Mouse (Mus musculus) midbrain, embryonic 11.5 days (tissue): ENCODE measurements at regions not wholly inside any gene's neighbourhood (a gene's known extent, or its start where the extent isn't known, plus 50 kb on each side); places are given as distances from the start of the nearest gene placed in this dataset.

Source experiments
- ATAC-seq: fragments of 200-750 bp; cut with Nextera tagmentation; 2 replicates; pipeline ENCODE4 v1.8.0; 2017; ENCODE audit warnings: moderate TSS enrichment, moderate library complexity; ENCODE audit not compliant: low FRiP score
- DNase-seq: peaks from one replicate; pipeline ENCODE4 v3.0.0; 2015; ENCODE audit warnings: low spot score; ENCODE audit errors: missing footprints
- H3K27ac ChIP-seq: fragments of 300-500 bp; sonication (generic); 2 replicates; pipeline ENCODE4 v1.5.1; 2014; ENCODE audit warnings: low read depth, low read length
- H3K27me3 ChIP-seq: fragments of 300-500 bp; sonication (generic); 2 replicates; pipeline ENCODE4 v1.6.1; 2014; ENCODE audit warnings: mild to moderate bottlenecking, low read length, moderate library complexity, mixed read lengths; ENCODE audit not compliant: control insufficient read depth, insufficient read depth
- H3K36me3 ChIP-seq: fragments of 300-500 bp; sonication (generic); 2 replicates; pipeline ENCODE4 v1.6.1; 2014; ENCODE audit warnings: mild to moderate bottlenecking, low read length, moderate library complexity, mixed read lengths; ENCODE audit not compliant: control insufficient read depth, insufficient read depth
- H3K4me1 ChIP-seq: fragments of 300-500 bp; sonication (generic); 2 replicates; pipeline ENCODE4 v1.6.1; 2014; ENCODE audit warnings: low read length; ENCODE audit not compliant: control insufficient read depth, insufficient read depth
- H3K4me2 ChIP-seq: fragments of 300-500 bp; sonication (generic); 2 replicates; pipeline ENCODE4 v1.6.1; 2014; ENCODE audit warnings: mild to moderate bottlenecking, moderate library complexity
- H3K4me3 ChIP-seq: fragments of 300-500 bp; sonication (generic); 2 replicates; pipeline ENCODE4 v1.5.1; 2014; ENCODE audit warnings: low read depth, low read length
- H3K9ac ChIP-seq: fragments of 300-500 bp; sonication (generic); 2 replicates; pipeline ENCODE4 v1.6.1; 2014; ENCODE audit warnings: low read length
- H3K9me3 ChIP-seq: fragments of 300-500 bp; sonication (generic); 2 replicates; pipeline ENCODE4 v1.6.1; 2016; ENCODE audit warnings: low read length; ENCODE audit not compliant: control insufficient read depth
- WGBS: fragments of 180-500 bp; shearing (Covaris S2); extraction: QIAGEN DNeasy Blood & Tissue Kit; methylation state at CpG from one replicate; pipeline ENCODE4 v1.1.7; 2014; 5-methylcytosine and 5-hydroxymethylcytosine counted together

- Histone ChIP-seq H3K36me3 (no peaks in the 10 kb centered on the region), H3K4me3 (no peak overlapping the region), H3K9me3 (no peaks in the 10 kb centered on the region), H3K4me1 (0 out of 2 replicates have a peak, but pooled peaks cover 3% of the 10 kb centered on the region), H3K27ac (no peak overlapping the region), H3K4me2 (no peak overlapping the region), H3K27me3 (no peaks in the 10 kb centered on the region), H3K9ac (no peak overlapping the region)
- ATAC-seq (no peak), DNase-seq (peak; percentile 86)
- WGBS: 74% methylated on average over 6 of the region's 6 CpGs
These were observed 462.9 kb upstream of the Pou3f3 start for GRCm38 (mm10) chr1:42232716-42233115.

- H3K4me2 ChIP-seq: no peak overlapping the region
- H3K9me3 ChIP-seq: no peaks in the 10 kb centered on the region
- H3K4me3 ChIP-seq: no peak overlapping the region
- 0 out of 2 replicates have a peak, but pooled peaks cover 3% of the 10 kb centered on the region for H3K4me1 ChIP-seq
- DNase-seq: peak; percentile 91
- H3K36me3 ChIP-seq: no peaks in the 10 kb centered on the region
- no peak overlapping the region for H3K9ac ChIP-seq
- WGBS: 13% methylated on average over 10 of the region's 10 CpGs
- no peak overlapping the region for H3K27ac ChIP-seq
- H3K27me3 ChIP-seq: no peaks in the 10 kb centered on the region
- peak; percentile 50; the same call in 1 of the 2 replicates for ATAC-seq
These were observed 462.3 kb upstream of the Pou3f3 start for GRCm38 (mm10) chr1:42233289-42233688.

- Histone ChIP-seq H3K4me2 (no peak overlapping the region), H3K27ac (no peak overlapping the region), H3K36me3 (no peaks in the 10 kb centered on the region), H3K27me3 (no peaks in the 10 kb centered on the region), H3K9ac (no peak overlapping the region), H3K4me3 (no peak overlapping the region), H3K4me1 (peaks cover 3% of the 10 kb centered on the region; the same call in 1 of the 2 replicates), H3K9me3 (no peaks in the 10 kb centered on the region)
- no peak for DNase-seq
- 97% methylated on average over 2 of the region's 2 CpGs for WGBS
- ATAC-seq: no peak
These were observed 459.0 kb upstream of the Pou3f3 start for GRCm38 (mm10) chr1:42236466-42237010.

GRCm38 (mm10) chr1:42238408-42238807, 457.2 kb upstream of the Pou3f3 start:
- no peaks in the 10 kb centered on the region for H3K36me3 ChIP-seq
- H3K27me3 ChIP-seq: no peaks in the 10 kb centered on the region
- DNase-seq: no peak
- no peak overlapping the region for H3K4me3 ChIP-seq
- WGBS: 86% methylated on average over 3 of the region's 3 CpGs
- H3K4me1 ChIP-seq: peaks cover 17% of the 10 kb centered on the region
- ATAC-seq: no peak
- no peak overlapping the region for H3K4me2 ChIP-seq
- no peaks in the 10 kb centered on the region for H3K9me3 ChIP-seq
- H3K9ac ChIP-seq: no peak overlapping the region
- no peak overlapping the region for H3K27ac ChIP-seq

- Histone ChIP-seq H3K27me3 (no peaks in the 10 kb centered on the region), H3K9ac (no peak overlapping the region), H3K4me2 (no peak overlapping the region), H3K4me3 (no peak overlapping the region), H3K9me3 (no peaks in the 10 kb centered on the region), H3K36me3 (no peaks in the 10 kb centered on the region), H3K4me1 (peaks cover 17% of the 10 kb centered on the region), H3K27ac (no peak overlapping the region)
- 82% methylated on average over 9 of the region's 9 CpGs for WGBS
- ATAC-seq (no peak), DNase-seq (no peak)
These were observed 454.4 kb upstream of the Pou3f3 start for GRCm38 (mm10) chr1:42241172-42241571.

GRCm38 (mm10) chr1:42241601-42242220, 453.9 kb upstream of the Pou3f3 start:
- Histone ChIP-seq H3K4me2 (no peak overlapping the region), H3K27me3 (no peaks in the 10 kb centered on the region), H3K9me3 (no peaks in the 10 kb centered on the region), H3K4me3 (no peak overlapping the region), H3K9ac (no peak overlapping the region), H3K4me1 (peaks cover 17% of the 10 kb centered on the region), H3K27ac (no peak overlapping the region), H3K36me3 (no peaks in the 10 kb centered on the region)
- ATAC-seq (no peak), DNase-seq (peak; percentile 54)
- 90% methylated on average over 11 of the region's 11 CpGs for whole genome bisulfite sequencing

GRCm38 (mm10) chr1:42242586-42243457, 452.7 kb upstream of the Pou3f3 start:
- H3K4me1 ChIP-seq: peaks cover 17% of the 10 kb centered on the region
- H3K4me3 ChIP-seq: no peak overlapping the region
- 39% methylated on average over 15 of the region's 15 CpGs for WGBS
- H3K9me3 ChIP-seq: no peaks in the 10 kb centered on the region
- DNase-seq (peak; percentile 91), ATAC-seq (peak; percentile 33; the same call in 1 of the 2 replicates)
- H3K36me3 ChIP-seq: no peaks in the 10 kb centered on the region
- H3K4me2 ChIP-seq: peak overlapping the region; percentile 27
- no peaks in the 10 kb centered on the region for H3K27me3 ChIP-seq
- peak overlapping the region; percentile 46 for H3K9ac ChIP-seq
- H3K27ac ChIP-seq: peak overlapping the region; percentile 87

- no peaks in the 10 kb centered on the region for H3K27me3 ChIP-seq
- H3K36me3 ChIP-seq: no peaks in the 10 kb centered on the region
- peak overlapping the region; percentile 87 for H3K27ac ChIP-seq
- peak; percentile 76 for ATAC-seq
- DNase-seq: peak; percentile 95
- H3K9ac ChIP-seq: peak overlapping the region; percentile 17
- H3K9me3 ChIP-seq: no peaks in the 10 kb centered on the region
- H3K4me1 ChIP-seq: peaks cover 17% of the 10 kb centered on the region
- WGBS: 7% methylated on average over 5 of the region's 5 CpGs
- peak overlapping the region; percentile 27 for H3K4me2 ChIP-seq
- H3K4me3 ChIP-seq: no peak overlapping the region
These were observed 452.1 kb upstream of the Pou3f3 start for GRCm38 (mm10) chr1:42243458-42243855.

- Histone ChIP-seq H3K27me3 (no peaks in the 10 kb centered on the region), H3K4me1 (peaks cover 17% of the 10 kb centered on the region), H3K4me3 (0 out of 2 replicates have a peak overlapping the region, but pooled peaks have one; percentile 5), H3K27ac (peak overlapping the region; percentile 87), H3K4me2 (peak overlapping the region; percentile 27), H3K9me3 (no peaks in the 10 kb centered on the region), H3K9ac (peak overlapping the region; percentile 17), H3K36me3 (no peaks in the 10 kb centered on the region)
- ATAC-seq (peak; percentile 95), DNase-seq (peak; percentile 95)
- WGBS: 6% methylated on average over 14 of the region's 14 CpGs
These were observed 451.7 kb upstream of the Pou3f3 start for GRCm38 (mm10) chr1:42243878-42244277.
